Comparison of ENCODE assay signal across 8 mouse cellular contexts in genomic region chr13:107105510-107105909, GRCm38 (mm10).
DNase-seq lines count a peak whose midpoint lies in the region; ATAC-seq and TF ChIP-seq lines count a peak whose summit lies in the region.

No protein-coding gene starts in this region.

- H3K9me3 ChIP-seq in hindbrain, postnatal 0 days (ENCODE audit: low read length), result no peaks in the 10 kb centered on the region
- H3K9me3 ChIP-seq in hindbrain, embryonic 12.5 days (replicated peaks), result no peaks in the 10 kb centered on the region
- no peaks in the 10 kb centered on the region for H3K9me3 ChIP-seq in hindbrain, embryonic 14.5 days (ENCODE audit: control insufficient read depth, low read length)

- no peaks in the 10 kb centered on the region for H3K36me3 ChIP-seq in hindbrain, postnatal 0 days (ENCODE audit: insufficient read depth, low read length)
- H3K36me3 ChIP-seq in hindbrain, embryonic 12.5 days, result no peaks in the 10 kb centered on the region
- H3K36me3 ChIP-seq in thymus, adult 2 months (ENCODE audit: control insufficient read depth, insufficient read depth, low read length), result no peaks in the 10 kb centered on the region
- H3K36me3 ChIP-seq in hindbrain, embryonic 14.5 days (replicated peaks; ENCODE audit: control insufficient read depth, insufficient read depth), result no peaks in the 10 kb centered on the region

- H3K27me3 ChIP-seq in hindbrain, postnatal 0 days (ENCODE audit: insufficient read depth, low read length), result no peaks in the 10 kb centered on the region
- H3K27me3 ChIP-seq in hindbrain, embryonic 12.5 days, result no peaks in the 10 kb centered on the region
- no peaks in the 10 kb centered on the region for H3K27me3 ChIP-seq in thymus, adult 2 months (ENCODE audit: control insufficient read depth, insufficient read depth, low read length)
- no peaks in the 10 kb centered on the region for H3K27me3 ChIP-seq in hindbrain, embryonic 14.5 days (ENCODE audit: control insufficient read depth, insufficient read depth, low read length)

- no peak overlapping the region for H3K4me2 ChIP-seq in hindbrain, postnatal 0 days (ENCODE audit: low read depth, low read length)
- H3K4me2 ChIP-seq in hindbrain, embryonic 12.5 days (replicated peaks), result no peak overlapping the region
- no peak overlapping the region for H3K4me2 ChIP-seq in hindbrain, embryonic 14.5 days (replicated peaks)

- H3K9ac ChIP-seq in hindbrain, postnatal 0 days (replicated peaks; ENCODE audit: low read length), result no peak overlapping the region
- H3K9ac ChIP-seq in hindbrain, embryonic 12.5 days, result no peak overlapping the region
- H3K9ac ChIP-seq in hindbrain, embryonic 14.5 days, result no peak overlapping the region

- peak; percentile 58 for TF ChIP-seq CTCF in hindbrain, postnatal 0 days (IDR thresholded peaks at IDR 0.05; ENCODE audit: low read depth)
- peak; percentile 40; the same call in 1 of the 2 replicates for TF ChIP-seq CTCF in lung, adult 2 months (IDR thresholded peaks at IDR 0.05; ENCODE audit: insufficient read depth, low read length)
- no peak for TF ChIP-seq CTCF in thymus, adult 2 months (IDR thresholded peaks at IDR 0.05; ENCODE audit: borderline replicate concordance, control insufficient read depth, extremely low read depth, insufficient read depth, low read length, poor library complexity)

- no peak for DNase-seq in hindbrain, postnatal 0 days (ENCODE audit: low spot score)
- peak; percentile 49 for DNase-seq in CD4-positive helper T cell, adult 2 months (ENCODE audit: low read depth, low spot score)
- peak; percentile 58 for DNase-seq in ZHBTc4 (ENCODE audit: low read depth, low spot score)
- DNase-seq in embryo, embryonic 9.5 days (ENCODE audit: extremely low spot score), result peak; percentile 17
- DNase-seq in lung, adult 2 months, result peak; percentile 34
- DNase-seq in thymus, adult 2 months, result peak; percentile 66
- DNase-seq in hindbrain, embryonic 14.5 days (ENCODE audit: low spot score), result no peak

- 65% methylated on average over 1 of the region's 1 CpGs for WGBS in hindbrain, postnatal 0 days
- WGBS in hindbrain, embryonic 12.5 days, result 74% methylated on average over 1 of the region's 1 CpGs
- 60% methylated on average over 1 of the region's 1 CpGs for WGBS in lung, adult 2 months
- 57% methylated on average over 1 of the region's 1 CpGs for WGBS in thymus, adult 2 months
- WGBS in hindbrain, embryonic 14.5 days, result 67% methylated on average over 1 of the region's 1 CpGs

- TF ChIP-seq POLR2A in lung, adult 2 months (IDR thresholded peaks at IDR 0.05; ENCODE audit: borderline replicate concordance, extremely low read depth, low read depth, low read length), result no peak
- TF ChIP-seq POLR2A in thymus, adult 2 months (IDR thresholded peaks at IDR 0.05; ENCODE audit: control insufficient read depth, extremely low read depth, insufficient read depth, low read length, poor library complexity), result no peak

- ATAC-seq in hindbrain, postnatal 0 days, result no peak
- ATAC-seq in hindbrain, embryonic 12.5 days (ENCODE audit: low FRiP score), result no peak
- ATAC-seq in hindbrain, embryonic 14.5 days (ENCODE audit: low FRiP score), result no peak

- no peak overlapping the region for H3K4me3 ChIP-seq in hindbrain, postnatal 0 days (ENCODE audit: low read length)
- no peak overlapping the region for H3K4me3 ChIP-seq in hindbrain, embryonic 12.5 days
- no peak overlapping the region for H3K4me3 ChIP-seq in lung, adult 2 months (replicated peaks; ENCODE audit: extremely low read depth, low read depth, low read length)
- H3K4me3 ChIP-seq in thymus, adult 2 months (ENCODE audit: control insufficient read depth, insufficient read depth, low read length), result no peak overlapping the region
- H3K4me3 ChIP-seq in hindbrain, embryonic 14.5 days (replicated peaks; ENCODE audit: low read length), result no peak overlapping the region

- no peak overlapping the region for H3K27ac ChIP-seq in hindbrain, postnatal 0 days
- no peak overlapping the region for H3K27ac ChIP-seq in hindbrain, embryonic 12.5 days
- H3K27ac ChIP-seq in thymus, adult 2 months (ENCODE audit: control insufficient read depth, insufficient read depth, low read length), result no peak overlapping the region
- no peak overlapping the region for H3K27ac ChIP-seq in hindbrain, embryonic 14.5 days

- H3K4me1 ChIP-seq in hindbrain, postnatal 0 days (ENCODE audit: insufficient read depth, low read length), result no peaks in the 10 kb centered on the region
- no peaks in the 10 kb centered on the region for H3K4me1 ChIP-seq in hindbrain, embryonic 12.5 days
- H3K4me1 ChIP-seq in lung, adult 2 months (ENCODE audit: control insufficient read depth, insufficient read depth, low read length), result peaks cover 2% of the 10 kb centered on the region; the same call in 1 of the 2 replicates
- peaks cover 6% of the 10 kb centered on the region for H3K4me1 ChIP-seq in thymus, adult 2 months (replicated peaks; ENCODE audit: control insufficient read depth, insufficient read depth, low read length)
- peaks cover 7% of the 10 kb centered on the region for H3K4me1 ChIP-seq in hindbrain, embryonic 14.5 days (replicated peaks; ENCODE audit: control insufficient read depth, insufficient read depth, low read length)

Comparison
In these comparisons a context has a peak if more than half of its experiments do, and no peak if none do; other contexts are left out.
1. DNase-seq: peak in CD4-positive helper T cell, adult 2 months (single experiment), ZHBTc4 (single experiment), embryo, embryonic 9.5 days (single experiment), lung, adult 2 months (single experiment) and thymus, adult 2 months (single experiment); none in hindbrain, postnatal 0 days (single experiment) and hindbrain, embryonic 14.5 days (single experiment).